Mouse (Mus musculus): Measurements from ENCODE around the gene Rhox2b. TPM values are rescaled to one million over a fixed set of nuclear protein-coding genes. Genes with fewer than 3 reads are reported as not detected.
"Not testable (repeated sequence)": the region's sequence is repeated elsewhere in the genome, so short reads cannot be mapped to it uniquely, and the experiment has no call there.

The Rhox2b gene
- not detected for total RNA-seq (2021)
- long read RNA-seq, experiment 1 = 0 reads
- long read RNA-seq, experiment 2 = 0 reads

- not testable (repeated sequence) for DNase-seq (ENCODE audit: low spot score in 2 of 2)
Measured at GRCm38 (mm10) chrX:37411767-37412166, at the start of gene Rhox2b. Gene Rhox2b (plus strand): TSS chrX:37412067.

GRCm38 (mm10) chrX:37379728-37380127 lies 32.1 kb upstream of the Rhox2b start, which contains the start of gene Rhox3a2:
Gene Rhox3a2 (plus strand): TSS chrX:37380028.
- not testable (repeated sequence) for DNase-seq (ENCODE audit: low spot score in 2 of 2)

GRCm38 (mm10) chrX:37390548-37390947 lies 21.3 kb upstream of the Rhox2b start, which contains the start of gene Rhox4a2:
Gene Rhox4a2 (plus strand): TSS chrX:37390848.
- DNase-seq (ENCODE audit: low spot score in 2 of 2) = not testable (repeated sequence)

- not testable (repeated sequence) for DNase-seq (ENCODE audit: low spot score in 2 of 2)
Measured at GRCm38 (mm10) chrX:37432194-37432593, 20.3 kb downstream of the Rhox2b start, which contains the start of gene Rhox4b. Gene Rhox4b (plus strand): TSS chrX:37432494.

GRCm38 (mm10) chrX:37453380-37453779 lies 41.5 kb downstream of the Rhox2b start, which contains the start of gene Rhox2c:
Gene Rhox2c (plus strand): TSS chrX:37453680.
- not testable (repeated sequence) for DNase-seq (ENCODE audit: low spot score in 2 of 2)

- not testable (repeated sequence) for DNase-seq (ENCODE audit: low spot score in 2 of 2)
Measured at GRCm38 (mm10) chrX:37458285-37458684, 46.4 kb downstream of the Rhox2b start, which contains the start of gene Rhox3c. Gene Rhox3c (plus strand): TSS chrX:37458585.

Other genes starting within 250 kb of the Rhox2b start
- gene Akap14, start 243.2 kb upstream of the Rhox2b start, total RNA-seq (2021) = not detected
- gene Ndufa1, start 220.9 kb upstream of the Rhox2b start, total RNA-seq (2021) = 100 to 1,000 TPM; 270 to 275 TPM
- 1 to 10 TPM; 2.5 to 3.6 TPM for gene Rnf113a1, start 220.8 kb upstream of the Rhox2b start, total RNA-seq (2021)
- gene Gm9, start 201.0 kb upstream of the Rhox2b start, total RNA-seq (2021) = not detected
- not detected for gene Rhox1, start 189.8 kb upstream of the Rhox2b start, total RNA-seq (2021)
- not detected for gene Rhox2a, start 167.1 kb upstream of the Rhox2b start, total RNA-seq (2021)
- not detected for gene Rhox3a, start 162.1 kb upstream of the Rhox2b start, total RNA-seq (2021)
- not detected for gene Rhox4a, start 146.7 kb upstream of the Rhox2b start, total RNA-seq (2021)
- gene Rhox3a2, start 32.0 kb upstream of the Rhox2b start, total RNA-seq (2021) = under 1 TPM in 1 of 2 experiments, not detected in 1; 0.91 TPM
- not detected for gene Rhox4a2, start 21.2 kb upstream of the Rhox2b start, total RNA-seq (2021)
- gene Rhox4b, start 20.4 kb downstream of the Rhox2b start, total RNA-seq (2021) = not detected
- gene Rhox2c, start 41.6 kb downstream of the Rhox2b start, total RNA-seq (2021) = not detected
- under 1 TPM in 1 of 2 experiments, not detected in 1; 0.78 TPM for gene Rhox3c, start 46.5 kb downstream of the Rhox2b start, total RNA-seq (2021)
- gene Rhox4c, start 68.3 kb downstream of the Rhox2b start, total RNA-seq (2021) = not detected
- not detected for gene Rhox2d, start 81.4 kb downstream of the Rhox2b start, total RNA-seq (2021)
- gene Rhox4d, start 102.3 kb downstream of the Rhox2b start, total RNA-seq (2021) = not detected
- not detected for gene Rhox2e, start 118.4 kb downstream of the Rhox2b start, total RNA-seq (2021)
- gene Rhox3e, start 130.0 kb downstream of the Rhox2b start, total RNA-seq (2021) = not detected
- not detected for gene Rhox4e, start 145.3 kb downstream of the Rhox2b start, total RNA-seq (2021)
- not detected for gene Rhox2f, start 159.3 kb downstream of the Rhox2b start, total RNA-seq (2021)
- not detected for gene Rhox3f, start 168.9 kb downstream of the Rhox2b start, total RNA-seq (2021)
- not detected for gene Rhox4f, start 195.6 kb downstream of the Rhox2b start, total RNA-seq (2021)
- not detected for gene Rhox3g, start 216.5 kb downstream of the Rhox2b start, total RNA-seq (2021)
- gene Rhox2g, start 231.4 kb downstream of the Rhox2b start, total RNA-seq (2021) = not detected
- not detected for gene Rhox4g, start 239.3 kb downstream of the Rhox2b start, total RNA-seq (2021)